Mouse (Mus musculus) embryonic fibroblast, embryonic 13.5 days (primary cell): ENCODE data around the gene Slc39a7.

Source experiments
- CTCF ChIP-seq: IDR thresholded peaks from 2 replicates; pipeline ENCODE4 v1.5.1; 2011; ENCODE audit warnings: mild to moderate bottlenecking, control low read depth, low read length, moderate library complexity, borderline replicate concordance; ENCODE audit not compliant: insufficient read depth
- POLR2A ChIP-seq: IDR thresholded peaks from 2 replicates; pipeline ENCODE4 v1.6.1; 2011; ENCODE audit warnings: low read depth, mild to moderate bottlenecking, control low read depth, low read length, moderate library complexity

- no peak for TF ChIP-seq CTCF
- TF ChIP-seq POLR2A, result peak; percentile 96
These were observed 31.3 kb downstream of the Slc39a7 start, which contains the start of gene H2-K1 for GRCm38 (mm10) chr17:34000150-34000537.
